Mouse (Mus musculus) C2C12 (cell line): ENCODE measurements around the gene Uap1. TPM values are rescaled to one million over a fixed set of nuclear protein-coding genes. Genes with fewer than 3 reads are reported as not detected.
"Not testable (repeated sequence)": the region's sequence is repeated elsewhere in the genome, so short reads cannot be mapped to it uniquely, and the experiment has no call there.

ENCODE experiments used
- H3K27me3 ChIP-seq: one replicate; pipeline ENCODE4 v1.6.1; 2011; ENCODE audit not compliant: control insufficient read depth, insufficient read depth, insufficient read length
- H3K36me3 ChIP-seq: one replicate; pipeline ENCODE4 v1.6.1; 2011; ENCODE audit not compliant: control insufficient read depth, insufficient read depth
- H3K4me3 ChIP-seq: one replicate; pipeline ENCODE4 v1.5.1; 2011; ENCODE audit warnings: mild to moderate bottlenecking, control low read depth; ENCODE audit not compliant: poor library complexity, insufficient read depth, severe bottlenecking
- H3K79me2 ChIP-seq: one replicate; pipeline ENCODE4 v1.6.1; 2011; ENCODE audit not compliant: control insufficient read depth, insufficient read depth
- H3K79me3 ChIP-seq: one replicate; pipeline ENCODE4 v1.6.1; 2011; ENCODE audit warnings: low read depth, control low read depth
- H3ac ChIP-seq: one replicate; pipeline ENCODE3; 2011; ENCODE audit warnings: low read depth; ENCODE audit not compliant: control insufficient read depth, insufficient read length
- CEBPB ChIP-seq: IDR thresholded peaks from one replicate; pipeline ENCODE4 v1.6.1; 2011; ENCODE audit warnings: low read depth, mild to moderate bottlenecking, control low read depth, moderate library complexity
- CTCF ChIP-seq: IDR thresholded peaks from one replicate; pipeline ENCODE4 v1.5.1; 2011; ENCODE audit not compliant: control insufficient read depth, insufficient read depth, insufficient read length
- FOSL1 ChIP-seq: IDR thresholded peaks from one replicate; pipeline ENCODE4 v1.8.0; 2011; ENCODE audit warnings: mild to moderate bottlenecking, low read length; ENCODE audit not compliant: poor library complexity, insufficient read depth, severe bottlenecking
- MAX ChIP-seq: IDR thresholded peaks from one replicate; pipeline ENCODE4 v1.6.1; 2011; ENCODE audit warnings: mild to moderate bottlenecking, control low read depth
- MYOD1 ChIP-seq: IDR thresholded peaks from one replicate; pipeline ENCODE4 v1.6.1; 2011; ENCODE audit warnings: low read depth; ENCODE audit not compliant: control insufficient read depth, insufficient read length
- MYOG ChIP-seq: IDR thresholded peaks from one replicate; pipeline ENCODE4 v1.6.1; 2011; ENCODE audit not compliant: control insufficient read depth, insufficient read length; ENCODE audit errors: extremely low read depth
- USF1 ChIP-seq: IDR thresholded peaks from one replicate; pipeline ENCODE4 v1.6.1; 2011; ENCODE audit warnings: low read depth, mild to moderate bottlenecking, control low read depth, moderate library complexity
- polyA plus RNA-seq: library from polyadenylated mRNA; unstranded; fragments of >200 nt; fragmentation: generic; extraction: Trizol; gene quantifications from one replicate; pipeline ENCODE4 v1.2.1, GENCODE M21; 2012; ENCODE audit warnings: missing spikeins

The Uap1 gene
- polyA plus RNA-seq, 1 experiment = 17.5 TPM

- no peaks in the 10 kb centered on the region for H3K36me3 ChIP-seq
- H3K79me3 ChIP-seq = peaks cover 45% of the 10 kb centered on the region
- H3K79me2 ChIP-seq = peaks cover 47% of the 10 kb centered on the region
- no peaks in the 10 kb centered on the region for H3K27me3 ChIP-seq
- peak; percentile 75 for TF ChIP-seq CEBPB
- TF ChIP-seq MYOD1 = no peak
- TF ChIP-seq MAX = peak; percentile 47
- peak within 1 kb of the TSS; percentile 55 for H3K4me3 ChIP-seq
- peak within 1 kb of the TSS; percentile 96 for H3ac ChIP-seq
Observed at GRCm38 (mm10) chr1:170110516-170111332, 64.0 kb downstream of the Uap1 start, which contains the start of gene Ddr2. Gene Ddr2 (minus strand): TSS chr1:170110762.

GRCm38 (mm10) chr1:170109776-170110515, 64.8 kb downstream of the Uap1 start:
- Histone ChIP-seq H3K27me3 (no peaks in the 10 kb centered on the region), H3K79me3 (peaks cover 52% of the 10 kb centered on the region), H3K4me3 (peak overlapping the region; percentile 55), H3K36me3 (no peaks in the 10 kb centered on the region), H3K79me2 (peaks cover 55% of the 10 kb centered on the region), H3ac (peak overlapping the region; percentile 96)
- TF ChIP-seq MYOD1 = no peak
- TF ChIP-seq MAX = no peak
- TF ChIP-seq MYOG = no peak
- TF ChIP-seq CTCF = no peak
- TF ChIP-seq CEBPB = no peak
- no peak for TF ChIP-seq FOSL1
- no peak for TF ChIP-seq USF1

GRCm38 (mm10) chr1:170102814-170103213, 71.9 kb downstream of the Uap1 start:
- Histone ChIP-seq H3K79me3 (peaks cover 79% of the 10 kb centered on the region), H3K79me2 (peaks cover 85% of the 10 kb centered on the region)
- not testable (repeated sequence) for H3K36me3 ChIP-seq, H3ac ChIP-seq, H3K4me3 ChIP-seq, H3K27me3 ChIP-seq

Other genes with a start within 250 kb of the Uap1 start
- not detected for gene Ccdc190, start 246.3 kb downstream of the Uap1 start, polyA plus RNA-seq
- 9.6 TPM for gene Hsd17b7, start 205.7 kb downstream of the Uap1 start, polyA plus RNA-seq
- gene Ddr2, start 64.2 kb downstream of the Uap1 start, polyA plus RNA-seq = 13.7 TPM
- 8.7 TPM for gene Uhmk1, start 40.4 kb upstream of the Uap1 start, polyA plus RNA-seq
- 0.12 TPM for gene Sh2d1b2, start 57.8 kb upstream of the Uap1 start, polyA plus RNA-seq
- 2.3 TPM for gene Sh2d1b1, start 102.4 kb upstream of the Uap1 start, polyA plus RNA-seq
- 0.01 TPM for gene Gm7694, start 131.4 kb upstream of the Uap1 start, polyA plus RNA-seq
- not detected for gene Spata46, start 133.8 kb upstream of the Uap1 start, polyA plus RNA-seq